23 mouse cellular contexts compared by ENCODE assay signal in genomic region chr10:127730933-127731310, GRCm38 (mm10). TPM values are rescaled to one million over a fixed set of nuclear protein-coding genes. Genes with fewer than 3 reads are reported as not detected.
DNase-seq lines count a peak whose midpoint lies in the region; ATAC-seq and TF ChIP-seq lines count a peak whose summit lies in the region.
"Had no signal": no experiment of that assay in that cellular context is flagged by ENCODE, and none has a peak within 500 bp of the region (broad histone marks: within the 10 kb centered on the region; RNA-seq: fewer than 3 reads in every experiment).

No protein-coding gene starts in this region.

- H3K9me3 ChIP-seq in kidney, embryonic 15.5 days (replicated peaks): no peaks in the 10 kb centered on the region
- H3K9me3 ChIP-seq in liver, embryonic 15.5 days (replicated peaks): no peaks in the 10 kb centered on the region
- H3K9me3 ChIP-seq in midbrain, postnatal 0 days (ENCODE audit: low read length): no peaks in the 10 kb centered on the region
- H3K9me3 ChIP-seq: lung, embryonic 15.5 days; stomach, embryonic 15.5 days had no signal

- peaks cover 19% of the 10 kb centered on the region for H3K4me1 ChIP-seq in kidney, embryonic 15.5 days
- peaks cover 3% of the 10 kb centered on the region; the same call in 1 of the 2 replicates for H3K4me1 ChIP-seq in bone marrow, adult 2 months (ENCODE audit: control insufficient read depth, insufficient read depth, low read length)
- H3K4me1 ChIP-seq in liver, embryonic 15.5 days (replicated peaks): peaks cover 89% of the 10 kb centered on the region
- H3K4me1 ChIP-seq in midbrain, postnatal 0 days (ENCODE audit: insufficient read depth, low read length): no peaks in the 10 kb centered on the region
- H3K4me1 ChIP-seq: lung, embryonic 15.5 days; stomach, embryonic 15.5 days had no signal

- peaks cover 17% of the 10 kb centered on the region for H3K27me3 ChIP-seq in kidney, embryonic 15.5 days
- H3K27me3 ChIP-seq in liver, embryonic 15.5 days: peaks cover 5% of the 10 kb centered on the region
- H3K27me3 ChIP-seq in midbrain, postnatal 0 days (ENCODE audit: insufficient read depth, low read length): peaks cover 4% of the 10 kb centered on the region; the same call in 1 of the 2 replicates
- H3K27me3 ChIP-seq: lung, embryonic 15.5 days; stomach, embryonic 15.5 days had no signal

- TF ChIP-seq POLR2A in bone marrow, adult 2 months (IDR thresholded peaks at IDR 0.05; ENCODE audit: borderline replicate concordance, control insufficient read depth, low read depth, low read length): no peak

- no peak for ATAC-seq in kidney, embryonic 15.5 days (replicated peaks; ENCODE audit: low FRiP score)
- ATAC-seq in liver, embryonic 15.5 days (ENCODE audit: insufficient read depth): no peak
- ATAC-seq in midbrain, postnatal 0 days (ENCODE audit: low FRiP score): no peak

- DNase-seq in kidney, adult 9 months: no peak
- DNase-seq in midbrain, postnatal 0 days (ENCODE audit: low spot score): peak; percentile 31
- DNase-seq in heart, postnatal 4 days: no peak
- DNase-seq in spleen, adult 12 weeks (ENCODE audit: low spot score): no peak
- no peak for DNase-seq in heart, adult 8-10 months (ENCODE audit: low spot score)
- DNase-seq: cerebellum, adult 11 months; cerebellum, postnatal 14 days; embryo, embryonic 11 days; gastrocnemius, postnatal 14 days; heart, adult 2 months; kidney, adult 11 months; kidney, postnatal 14 days; layer of hippocampus, adult 9-11 months; thymus, postnatal 36 days had no signal

- H3K36me3 ChIP-seq in kidney, embryonic 15.5 days: no peaks in the 10 kb centered on the region
- H3K36me3 ChIP-seq in liver, embryonic 15.5 days (replicated peaks): no peaks in the 10 kb centered on the region
- H3K36me3 ChIP-seq in midbrain, postnatal 0 days (ENCODE audit: insufficient read depth, low read length): no peaks in the 10 kb centered on the region
- H3K36me3 ChIP-seq: lung, embryonic 15.5 days; stomach, embryonic 15.5 days had no signal

- no peak for TF ChIP-seq CTCF in bone marrow, adult 2 months (IDR thresholded peaks at IDR 0.05; ENCODE audit: control insufficient read depth, insufficient read depth, low read length)
- no peak for TF ChIP-seq CTCF in midbrain, postnatal 0 days (IDR thresholded peaks at IDR 0.05)

- no peak overlapping the region for H3K4me3 ChIP-seq in kidney, embryonic 15.5 days (replicated peaks)
- no peak overlapping the region for H3K4me3 ChIP-seq in bone marrow, adult 2 months (replicated peaks; ENCODE audit: control insufficient read depth, low read depth, low read length)
- no peak overlapping the region for H3K4me3 ChIP-seq in liver, embryonic 15.5 days (replicated peaks)
- H3K4me3 ChIP-seq in midbrain, postnatal 0 days (ENCODE audit: low read depth, low read length): no peak overlapping the region
- H3K4me3 ChIP-seq: heart, adult 2 months; lung, embryonic 15.5 days; stomach, embryonic 15.5 days had no signal

- 29% methylated on average over 9 of the region's 9 CpGs for WGBS in kidney, embryonic 15.5 days
- 61% methylated on average over 9 of the region's 9 CpGs for WGBS in bone marrow, adult 2 months
- WGBS in liver, embryonic 15.5 days (ENCODE audit: insufficient replicate concordance): 38% methylated on average over 9 of the region's 9 CpGs
- 11% methylated on average over 9 of the region's 9 CpGs for WGBS in midbrain, postnatal 0 days

- 0 out of 2 replicates have a peak overlapping the region, but pooled peaks have one; percentile 1 for H3K4me2 ChIP-seq in kidney, embryonic 15.5 days
- peak overlapping the region; percentile 54 for H3K4me2 ChIP-seq in liver, embryonic 15.5 days
- H3K4me2 ChIP-seq in midbrain, postnatal 0 days (ENCODE audit: low read depth, low read length, poor library complexity, severe bottlenecking): no peak overlapping the region
- H3K4me2 ChIP-seq: hindbrain, embryonic 14.5 days; lung, embryonic 15.5 days; stomach, embryonic 15.5 days had no signal

- no peak overlapping the region for H3K27ac ChIP-seq in kidney, embryonic 15.5 days
- H3K27ac ChIP-seq in bone marrow, adult 2 months (ENCODE audit: control insufficient read depth, insufficient read depth, low read depth, low read length, poor library complexity): peak overlapping the region; percentile 34
- H3K27ac ChIP-seq in liver, embryonic 15.5 days (replicated peaks): peak overlapping the region; percentile 85
- H3K27ac ChIP-seq in midbrain, postnatal 0 days (ENCODE audit: low read depth, low read length): no peak overlapping the region
- H3K27ac ChIP-seq: heart, adult 2 months; hindbrain, embryonic 14.5 days; lung, embryonic 15.5 days; stomach, embryonic 15.5 days had no signal

- H3K9ac ChIP-seq in kidney, embryonic 15.5 days: no peak overlapping the region
- H3K9ac ChIP-seq in liver, embryonic 15.5 days: peak overlapping the region; percentile 13; the same call in 1 of the 2 replicates
- H3K9ac ChIP-seq in midbrain, postnatal 0 days (replicated peaks; ENCODE audit: low read length, poor library complexity, severe bottlenecking): no peak overlapping the region
- H3K9ac ChIP-seq: hindbrain, embryonic 14.5 days; lung, embryonic 15.5 days; stomach, embryonic 15.5 days had no signal

RNA-seq across cellular contexts. Expression of gene Tac2, which starts 6.6 kb away (rescaled TPM):
- 2.2 and 2.3 TPM in 2 replicates for polyA plus RNA-seq in kidney, embryonic 15.5 days (2015; fragmentation: Nextera tagmentation; extraction: Ambion mirVana)
- polyA plus RNA-seq in bone marrow, adult 2 months (2011; ENCODE audit: insufficient read depth, insufficient read length, low replicate concordance, missing spikeins): 8.4 and 13.8 TPM in 2 replicates
- 15.3 and 18.4 TPM in 2 replicates for polyA plus RNA-seq in liver, embryonic 15.5 days (2015; fragmentation: Nextera tagmentation; extraction: Ambion mirVana)
- 0.27 TPM in 1 of 2 replicates, not detected in the other for total RNA-seq in midbrain, postnatal 0 days (2014; rRNA removed)
- 2.0 and 4.5 TPM in 2 replicates for polyA plus RNA-seq in midbrain, postnatal 0 days (2015; fragmentation: Nextera tagmentation; extraction: Ambion mirVana)
- not detected for total RNA-seq in heart, postnatal 4 days (2021)
- not detected for total RNA-seq in heart, adult 8-10 months (2022)
- total RNA-seq: adrenal gland, adult 18-20 months; gastrocnemius, postnatal 14 days; heart, adult 2 months had no signal
- polyA plus RNA-seq: heart, adult 2 months; lung, embryonic 15.5 days had no signal

RNA-seq across cellular contexts. Expression of gene Zbtb39, which starts 8.4 kb away (rescaled TPM):
- polyA plus RNA-seq in kidney, embryonic 15.5 days (2015; fragmentation: Nextera tagmentation; extraction: Ambion mirVana): 3.9 TPM in 2 replicates
- 1.1 and 3.9 TPM in 2 replicates for polyA plus RNA-seq in bone marrow, adult 2 months (2011; ENCODE audit: insufficient read depth, insufficient read length, low replicate concordance, missing spikeins)
- polyA plus RNA-seq in liver, embryonic 15.5 days (2015; fragmentation: Nextera tagmentation; extraction: Ambion mirVana): 0.82 and 0.97 TPM in 2 replicates
- total RNA-seq in midbrain, postnatal 0 days (2014; rRNA removed): 13.6 and 15.2 TPM in 2 replicates
- 3.0 and 3.1 TPM in 2 replicates for polyA plus RNA-seq in midbrain, postnatal 0 days (2015; fragmentation: Nextera tagmentation; extraction: Ambion mirVana)
- 1 to 10 TPM; 9.6 to 9.8 TPM for total RNA-seq in heart, postnatal 4 days (2021)
- total RNA-seq in heart, adult 8-10 months (2022): 1 to 10 TPM; 6.4 to 7.9 (median 7.5) TPM

RNA-seq across cellular contexts. Expression of gene Gpr182, which starts 20.6 kb away (rescaled TPM):
- polyA plus RNA-seq in kidney, embryonic 15.5 days (2015; fragmentation: Nextera tagmentation; extraction: Ambion mirVana): 7.5 and 8.3 TPM in 2 replicates
- 1.2 and 2.8 TPM in 2 replicates for polyA plus RNA-seq in bone marrow, adult 2 months (2011; ENCODE audit: insufficient read depth, insufficient read length, low replicate concordance, missing spikeins)
- 12.0 and 13.7 TPM in 2 replicates for polyA plus RNA-seq in liver, embryonic 15.5 days (2015; fragmentation: Nextera tagmentation; extraction: Ambion mirVana)
- total RNA-seq in midbrain, postnatal 0 days (2014; rRNA removed): 1.6 and 3.2 TPM in 2 replicates
- polyA plus RNA-seq in midbrain, postnatal 0 days (2015; fragmentation: Nextera tagmentation; extraction: Ambion mirVana): 1.8 and 2.7 TPM in 2 replicates
- 1 to 10 TPM; 5.6 to 6.8 TPM for total RNA-seq in heart, postnatal 4 days (2021)
- 1 to 10 TPM; 3.8 to 4.8 (median 4.2) TPM for total RNA-seq in heart, adult 8-10 months (2022)

RNA-seq across cellular contexts. Expression of gene Myo1a, which starts 26.0 kb away (rescaled TPM):
- 0.65 and 0.81 TPM in 2 replicates for polyA plus RNA-seq in kidney, embryonic 15.5 days (2015; fragmentation: Nextera tagmentation; extraction: Ambion mirVana)
- polyA plus RNA-seq in bone marrow, adult 2 months (2011; ENCODE audit: insufficient read depth, insufficient read length, low replicate concordance, missing spikeins): 1.4 and 1.7 TPM in 2 replicates
- polyA plus RNA-seq in liver, embryonic 15.5 days (2015; fragmentation: Nextera tagmentation; extraction: Ambion mirVana): 0.08 and 0.12 TPM in 2 replicates
- 0.57 and 0.77 TPM in 2 replicates for total RNA-seq in midbrain, postnatal 0 days (2014; rRNA removed)
- 0.13 and 0.15 TPM in 2 replicates for polyA plus RNA-seq in midbrain, postnatal 0 days (2015; fragmentation: Nextera tagmentation; extraction: Ambion mirVana)
- under 1 TPM; 0.10 to 0.36 TPM for total RNA-seq in heart, postnatal 4 days (2021)
- total RNA-seq in heart, adult 8-10 months (2022): under 1 TPM in 1 of 4 experiments, not detected in 3; 0.08 TPM

RNA-seq across cellular contexts. Expression of gene Rdh1, which starts 28.6 kb away (rescaled TPM):
- 0.12 and 0.14 TPM in 2 replicates for polyA plus RNA-seq in kidney, embryonic 15.5 days (2015; fragmentation: Nextera tagmentation; extraction: Ambion mirVana)
- not detected in 2 replicates for polyA plus RNA-seq in bone marrow, adult 2 months (2011; ENCODE audit: insufficient read depth, insufficient read length, low replicate concordance, missing spikeins)
- 0.17 and 0.22 TPM in 2 replicates for polyA plus RNA-seq in liver, embryonic 15.5 days (2015; fragmentation: Nextera tagmentation; extraction: Ambion mirVana)
- 0.11 TPM in 1 of 2 replicates, not detected in the other for total RNA-seq in midbrain, postnatal 0 days (2014; rRNA removed)
- 0.05 TPM in 1 of 2 replicates, not detected in the other for polyA plus RNA-seq in midbrain, postnatal 0 days (2015; fragmentation: Nextera tagmentation; extraction: Ambion mirVana)
- total RNA-seq in heart, postnatal 4 days (2021): under 1 TPM; 0.14 TPM
- under 1 TPM in 1 of 4 experiments, not detected in 3; 0.06 TPM for total RNA-seq in heart, adult 8-10 months (2022)
- polyA plus RNA-seq: heart, embryonic 16.5 days; hindbrain, embryonic 14.5 days; limb, embryonic 11.5 days; lung, embryonic 15.5 days had no signal

Comparison
In these comparisons a context has a peak if more than half of its experiments do, and no peak if none do; other contexts are left out.
1. H3K27ac ChIP-seq: peak in bone marrow, adult 2 months (single experiment) and liver, embryonic 15.5 days (single experiment); none in kidney, embryonic 15.5 days (single experiment) and midbrain, postnatal 0 days (single experiment).